Mouse (Mus musculus) layer of hippocampus, postnatal 10 days (tissue): ENCODE measurements at regions not wholly inside any gene's neighbourhood (a gene's known extent, or its start where the extent isn't known, plus 50 kb on each side); places are given as distances from the start of the nearest gene placed in this dataset.
A peak's percentile ranks its signal among the peaks of the same experiment; 100 is the strongest.
"Not testable (repeated sequence)": the region's sequence is repeated elsewhere in the genome, so short reads cannot be mapped to it uniquely, and the experiment has no call there.

Experiments used
- DNase-seq, 2 experiments: peaks; one replicate each; pipeline ENCODE4 v3.0.0; 2021; ENCODE audit warnings: low spot score in 2 of 2

GRCm38 (mm10) chr5:81878563-81878962, 858.6 kb downstream of the Adgrl3 start:
- no peak for DNase-seq

DNA sequence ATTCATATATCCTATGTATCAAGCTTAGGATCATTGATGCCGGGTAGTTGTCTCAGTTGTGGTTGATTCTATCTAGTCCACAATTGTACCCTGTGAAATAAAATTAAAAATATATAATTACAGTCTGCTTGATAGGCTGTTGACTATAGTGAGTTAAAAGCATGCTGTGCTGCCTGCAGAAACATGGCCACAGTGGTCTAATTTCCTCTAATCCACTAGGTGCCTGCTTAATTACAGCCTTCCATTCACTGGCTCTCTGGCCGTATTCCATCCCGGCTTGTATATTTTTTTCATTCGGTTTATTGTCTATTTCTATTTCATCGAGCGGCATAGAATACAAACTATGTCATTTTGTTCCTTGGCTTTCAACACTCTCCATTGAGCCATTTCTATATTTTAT, 873.4 kb downstream of the Adgrl3 start:
- no peak for DNase-seq

DNA sequence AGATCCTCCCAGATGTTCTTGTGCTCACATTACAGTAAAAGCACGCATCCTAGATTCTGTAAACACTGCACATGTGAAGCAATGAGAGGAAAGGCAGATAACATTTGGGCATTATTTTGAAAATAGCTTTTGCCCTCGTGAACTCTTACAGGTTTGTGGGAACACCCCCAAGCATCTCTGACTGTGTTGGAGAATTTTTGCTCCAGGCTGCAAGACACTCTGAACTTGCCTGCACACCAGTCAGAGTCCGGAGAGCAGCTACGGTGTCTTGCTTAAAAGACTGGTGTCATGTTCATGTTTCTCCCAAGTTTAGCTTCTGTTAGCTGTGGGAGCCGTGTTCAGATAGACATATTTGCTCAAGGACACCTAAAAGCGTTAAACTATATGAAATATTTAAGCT, 889.4 kb downstream of the Adgrl3 start:
- DNase-seq, result no peak

DNA sequence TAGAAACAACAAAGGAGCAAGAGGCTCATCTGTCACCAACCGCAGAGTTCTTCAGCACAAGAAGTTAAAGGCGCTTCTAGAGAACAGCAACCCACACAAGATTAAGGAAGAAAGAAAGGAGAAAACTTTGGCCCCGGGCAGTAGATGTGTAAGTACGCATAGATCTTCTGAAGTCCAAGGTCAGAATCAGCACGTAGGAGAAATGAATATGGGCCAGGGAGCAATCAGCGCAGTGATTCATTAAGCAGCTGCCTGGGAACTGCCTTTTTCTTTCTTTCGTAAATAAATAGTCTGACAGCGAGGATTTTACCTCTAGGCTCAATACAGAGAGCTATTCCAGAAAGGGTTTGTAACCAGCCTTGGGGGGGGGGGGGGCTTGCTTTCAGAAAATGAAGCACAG, 890.0 kb downstream of the Adgrl3 start:
- no peak for DNase-seq

DNA sequence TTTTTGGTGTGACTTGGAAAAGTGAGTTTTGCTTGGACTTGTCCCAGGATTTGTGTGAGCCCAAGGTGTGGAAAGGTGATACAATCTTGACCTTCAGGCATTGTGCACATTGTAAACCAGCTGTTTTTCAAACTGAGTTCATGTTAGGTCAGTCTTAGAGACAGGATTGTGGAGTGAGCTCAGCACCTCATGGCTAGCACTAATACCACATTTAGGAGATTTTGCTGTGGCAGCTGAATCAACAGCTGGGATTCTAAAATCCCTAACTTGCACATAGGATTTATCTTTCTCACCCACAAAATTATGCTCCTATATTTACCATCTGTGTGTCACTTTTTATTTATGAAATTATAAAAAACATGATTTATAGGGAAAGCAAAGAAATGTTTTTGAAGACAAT, 896.7 kb downstream of the Adgrl3 start:
- no peak for DNase-seq

GRCm38 (mm10) chr5:81940798-81941197, 920.9 kb downstream of the Adgrl3 start:
- DNase-seq, result no peak

- DNase-seq, result no peak
These were observed 950.0 kb downstream of the Adgrl3 start for GRCm38 (mm10) chr5:81969685-81970524.

GRCm38 (mm10) chr5:81970525-81971011, 950.6 kb downstream of the Adgrl3 start:
- no peak for DNase-seq

DNA sequence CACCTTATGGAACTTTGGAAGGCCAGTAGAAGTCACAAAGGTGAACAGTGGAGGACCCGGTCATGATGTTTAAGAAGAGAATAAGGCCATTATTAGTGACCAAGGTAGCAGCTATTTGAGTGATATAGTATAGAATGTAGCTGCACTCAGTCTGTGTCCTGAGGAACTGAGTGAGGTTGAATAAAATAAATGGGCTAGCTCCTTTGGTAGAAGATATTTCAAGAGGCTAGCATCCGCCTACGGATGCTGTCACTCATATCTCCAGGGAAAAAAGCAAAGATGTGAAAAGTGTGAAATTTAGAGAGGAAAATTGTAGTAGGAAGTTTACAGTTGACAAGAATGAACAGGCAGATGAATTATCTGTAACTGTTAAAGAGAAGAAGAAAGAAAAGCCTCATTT, 956.6 kb downstream of the Adgrl3 start:
- DNase-seq, result no peak

DNA sequence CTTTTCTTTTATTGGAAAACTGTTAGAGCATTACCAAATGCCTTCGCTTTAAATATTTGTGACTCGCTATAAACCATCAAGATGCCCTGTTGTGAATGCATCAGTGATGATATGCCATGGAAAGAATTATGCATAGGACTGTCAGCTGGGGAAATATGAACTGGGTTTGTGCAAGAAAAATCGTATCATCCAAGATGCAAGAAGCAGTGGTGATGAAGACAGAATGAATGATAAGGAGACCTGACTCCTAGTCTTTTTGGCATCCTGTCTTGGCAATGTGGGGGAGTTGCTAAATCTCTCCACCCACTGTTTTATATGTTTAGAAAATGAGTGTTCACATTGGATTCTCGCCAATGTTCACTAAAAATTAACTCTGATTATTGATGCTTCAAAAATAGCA, 963.4 kb downstream of the Adgrl3 start:
- DNase-seq, result no peak

DNA sequence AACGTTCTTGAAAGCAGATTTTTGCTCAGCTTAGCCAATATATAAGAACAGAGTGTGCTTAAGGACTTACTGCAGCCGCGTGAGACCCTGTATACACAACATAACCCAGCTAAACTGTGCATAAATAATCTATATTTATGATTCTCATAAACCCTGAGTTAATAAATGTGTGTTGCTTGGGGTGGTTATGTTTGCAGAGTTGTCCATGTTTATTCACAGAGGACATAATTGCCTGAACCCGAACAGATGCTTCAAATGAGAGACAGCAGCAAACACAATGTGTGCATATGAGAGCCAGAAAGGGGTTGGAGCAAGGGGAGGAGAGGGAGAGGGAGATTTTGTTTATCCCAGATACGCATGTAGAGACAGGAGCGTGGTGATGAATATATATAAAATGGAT, 968.1 kb downstream of the Adgrl3 start:
- no peak for DNase-seq

DNA sequence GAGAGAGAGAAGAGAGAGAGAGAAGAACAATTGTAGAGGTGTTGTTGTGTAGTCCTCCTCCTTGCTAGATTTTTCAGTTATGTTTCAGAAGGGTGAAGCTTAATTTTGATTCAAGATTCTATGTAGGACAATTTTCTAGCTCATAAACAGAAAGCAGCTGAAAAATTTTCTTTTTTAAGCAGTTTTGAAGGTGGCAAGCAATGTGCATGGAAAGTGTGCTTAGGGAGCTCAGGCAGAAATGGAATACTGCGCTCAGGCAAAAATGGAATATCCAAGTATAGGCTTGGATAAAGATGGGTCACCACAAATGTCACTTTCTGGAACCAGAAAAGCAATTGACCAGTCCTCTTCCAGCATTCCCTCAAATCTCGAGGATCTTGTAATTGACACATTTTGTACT, 988.0 kb downstream of the Adgrl3 start:
- DNase-seq, result no peak

DNA sequence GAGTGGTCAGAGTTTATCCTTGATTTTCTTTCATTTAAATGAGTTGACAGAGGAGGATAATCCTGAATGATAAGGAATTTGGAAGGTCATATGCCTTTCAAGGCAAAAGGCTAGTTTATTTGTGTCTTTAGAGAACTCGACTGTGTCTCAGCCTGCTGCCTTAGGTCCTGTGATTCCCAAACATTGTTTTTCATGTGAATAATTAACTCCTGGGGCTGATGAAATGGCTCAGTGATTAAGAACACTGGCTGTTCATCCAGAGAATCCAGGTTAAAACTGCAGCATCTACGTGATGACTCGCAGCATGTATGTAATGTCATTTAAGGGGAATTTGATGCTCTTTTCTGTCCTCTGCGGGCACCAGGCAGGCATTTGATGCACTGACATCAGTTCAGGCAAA, 1004.2 kb downstream of the Adgrl3 start:
- no peak for DNase-seq

- DNase-seq, result no peak
These were observed 1014.8 kb downstream of the Adgrl3 start for GRCm38 (mm10) chr5:82034776-82035175.

GRCm38 (mm10) chr5:82046106-82046505, 1026.2 kb downstream of the Adgrl3 start:
- no peak for DNase-seq

DNA sequence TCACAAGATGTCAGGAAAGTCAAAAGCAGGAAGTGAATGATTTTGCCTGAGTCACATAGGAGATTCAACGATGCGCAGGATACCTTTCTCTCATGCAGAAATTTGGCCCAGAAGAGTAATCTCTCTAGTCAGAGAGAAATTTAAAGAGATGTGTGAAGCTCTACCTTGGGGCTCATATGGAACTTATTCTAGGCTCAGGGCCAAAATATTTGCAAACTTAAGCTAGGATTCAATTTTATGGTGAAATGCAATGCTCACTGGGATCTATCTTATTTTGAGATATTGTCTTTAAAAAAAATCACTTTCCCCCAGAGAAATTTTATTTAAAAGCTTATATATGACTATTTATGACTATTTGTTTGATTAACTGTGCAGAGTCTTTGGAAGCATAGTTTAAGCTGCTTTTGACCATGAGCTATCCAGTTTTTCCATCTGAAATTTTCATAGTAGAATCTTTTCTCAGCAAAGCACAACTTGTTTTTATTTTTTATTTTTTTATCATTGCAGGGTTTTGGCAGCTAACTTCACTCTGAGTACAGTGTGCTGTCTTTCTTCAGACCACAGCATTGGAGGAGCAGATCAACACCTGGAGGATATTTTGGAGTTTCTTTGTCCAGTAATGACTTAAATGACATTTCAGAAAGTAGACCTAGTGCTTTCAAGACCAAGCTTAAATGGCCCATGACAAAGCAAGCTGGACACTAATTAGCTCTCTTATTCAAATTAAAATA, 1039.3 kb downstream of the Adgrl3 start:
- no peak for DNase-seq

DNA sequence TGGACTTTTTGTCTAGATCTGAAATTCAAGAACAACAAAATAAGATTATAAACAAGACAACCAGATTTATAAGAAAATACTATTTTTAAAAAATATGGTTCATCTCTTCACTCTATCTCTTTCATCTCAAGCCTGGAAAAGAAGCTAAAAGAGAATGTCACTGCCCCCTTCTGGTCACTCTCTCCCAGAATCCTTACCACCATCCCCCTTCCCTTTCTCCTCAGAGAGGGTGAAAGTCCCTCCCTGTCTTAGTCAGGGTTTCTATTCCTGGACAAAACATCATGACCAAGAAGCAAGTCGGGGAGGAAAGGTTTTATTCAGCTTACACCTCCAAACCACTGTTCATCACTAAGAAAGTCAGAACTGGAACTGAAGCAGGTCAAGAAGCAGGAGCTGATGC, 1040.7 kb downstream of the Adgrl3 start:
- DNase-seq, result peak; percentile 9 to 27

DNA sequence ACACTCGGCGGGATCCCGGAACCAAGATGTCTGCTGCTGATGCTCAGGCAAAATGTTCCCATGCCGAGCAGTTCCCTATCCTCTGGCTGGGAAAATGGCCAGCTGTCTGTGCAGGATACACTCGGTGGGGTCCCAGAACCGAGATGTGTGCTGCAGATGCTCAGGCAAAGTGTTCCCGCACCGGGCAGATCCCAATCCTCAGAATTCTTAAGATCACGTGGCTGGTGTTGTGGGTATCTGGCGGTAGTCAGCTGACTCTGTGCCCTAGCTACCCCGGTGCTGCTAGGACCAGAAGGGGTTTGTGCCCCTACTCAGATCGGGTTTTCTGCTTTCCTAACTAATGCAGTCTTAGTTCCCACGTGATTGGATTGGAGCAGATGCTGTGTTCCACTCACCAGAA, 1049.3 kb downstream of the Adgrl3 start:
- not testable (repeated sequence) for DNase-seq

GRCm38 (mm10) chr5:82089401-82089800, 1069.5 kb downstream of the Adgrl3 start:
- DNase-seq, result no peak

DNA sequence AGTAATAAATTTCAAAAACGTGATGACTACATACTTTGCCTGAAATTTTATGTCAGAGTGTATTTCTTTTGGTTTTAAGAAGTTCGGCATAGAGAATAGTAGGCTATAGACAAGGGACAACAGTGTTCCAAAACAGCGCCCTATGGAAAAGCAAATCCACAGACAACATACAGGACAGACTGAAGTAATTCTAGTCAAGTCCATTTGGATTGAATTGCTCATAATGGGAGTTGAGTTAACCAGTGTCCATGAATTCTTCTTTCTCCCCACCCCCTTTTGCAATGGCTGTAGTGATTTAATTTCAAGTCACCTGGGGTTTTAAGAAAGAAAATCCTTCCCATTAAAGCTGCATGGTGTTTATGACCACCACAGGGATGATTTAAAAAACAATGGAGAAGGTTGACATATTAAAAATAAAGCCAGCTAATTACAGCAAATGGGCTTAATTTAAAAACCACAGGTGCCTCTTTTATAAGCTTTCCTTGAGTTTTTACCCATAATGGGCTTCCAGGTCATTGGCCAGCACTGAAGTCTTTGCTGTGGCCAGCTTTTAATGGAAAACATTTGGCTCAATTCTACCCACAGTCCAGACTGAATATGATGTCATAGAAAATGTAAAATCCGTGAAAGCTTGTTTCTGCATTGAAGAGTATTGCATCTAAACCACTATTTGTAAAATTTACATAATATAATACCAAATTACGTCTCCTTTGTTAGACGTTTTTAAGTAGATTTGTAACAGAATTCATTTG, 1083.3 kb downstream of the Adgrl3 start:
- no peak for DNase-seq

DNA sequence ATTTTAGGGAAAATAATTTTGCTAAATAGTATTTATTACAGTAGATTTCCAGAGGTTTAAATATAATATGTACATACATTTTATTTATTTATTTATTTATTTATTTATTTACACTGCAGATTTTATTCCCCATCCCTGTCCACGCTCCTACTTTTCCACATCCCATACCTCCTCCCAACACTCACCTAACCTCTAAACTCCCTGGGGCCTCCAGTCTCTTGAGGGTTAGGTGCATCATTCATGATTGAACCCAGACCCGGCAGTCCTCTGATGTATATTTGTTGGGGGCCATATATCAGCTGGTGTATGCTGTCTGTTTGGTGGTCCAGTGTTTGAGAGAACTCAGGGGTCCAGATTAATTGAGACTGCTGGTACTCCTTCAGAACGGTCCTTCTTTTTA, 1083.9 kb downstream of the Adgrl3 start:
- no peak for DNase-seq

GRCm38 (mm10) chr5:82125921-82126459, 1106.1 kb downstream of the Adgrl3 start:
- DNase-seq, result no peak
